Mouse (Mus musculus) bone marrow macrophage, adult 2 months (primary cell): ENCODE data around the gene Trp53tg5.

Source experiments
- CTCF ChIP-seq: IDR thresholded peaks from 2 replicates; pipeline ENCODE4 v1.5.1; 2012; ENCODE audit warnings: low read depth, mild to moderate bottlenecking, low read length, moderate library complexity
- POLR2A ChIP-seq: IDR thresholded peaks from 2 replicates; pipeline ENCODE4 v1.6.1; 2012; ENCODE audit warnings: mild to moderate bottlenecking, low read depth, low read length, borderline replicate concordance

DNA sequence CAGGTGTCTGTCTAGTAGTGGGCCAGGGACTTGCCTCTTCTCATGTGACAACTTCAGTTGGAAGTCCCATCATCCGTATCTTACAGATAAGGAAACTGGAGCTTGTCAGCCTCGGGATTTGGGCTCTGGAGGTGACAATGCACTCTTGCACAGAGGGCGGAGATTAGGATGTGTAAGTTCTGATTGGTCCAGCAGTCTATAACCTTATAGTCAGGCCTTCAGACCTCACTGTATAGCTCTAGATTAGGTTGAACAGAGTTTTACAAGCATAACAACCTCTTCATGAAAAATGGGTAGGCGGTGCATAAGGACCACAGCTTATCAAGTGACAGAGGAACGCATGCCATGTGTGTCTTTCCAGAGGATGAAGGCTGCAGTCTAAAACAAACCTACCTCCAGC, 6.7 kb downstream of the Trp53tg5 start:
- TF ChIP-seq CTCF = no peak
- no peak for TF ChIP-seq POLR2A
